In genomic region chr6:82715253-82715652, GRCm38 (mm10) we compare ENCODE assay signal across 19 mouse cellular contexts. TPM values are rescaled to one million over a fixed set of nuclear protein-coding genes. Genes with fewer than 3 reads are reported as not detected.
DNase-seq lines count a peak whose midpoint lies in the region; ATAC-seq and TF ChIP-seq lines count a peak whose summit lies in the region.
"Had no signal": no experiment of that assay in that cellular context is flagged by ENCODE, and none has a peak within 500 bp of the region (broad histone marks: within the 10 kb centered on the region; RNA-seq: fewer than 3 reads in every experiment).

No protein-coding gene starts in this region.

- H3K4me1 ChIP-seq in hindbrain, embryonic 16.5 days (ENCODE audit: control insufficient read depth, insufficient read depth, low read depth, low read length): no peaks in the 10 kb centered on the region
- H3K4me1 ChIP-seq in hindbrain, postnatal 0 days (ENCODE audit: insufficient read depth, low read length): no peaks in the 10 kb centered on the region; the same call in 1 of the 2 replicates
- H3K4me1 ChIP-seq in limb, embryonic 13.5 days: 0 out of 2 replicates have a peak, but pooled peaks cover 2% of the 10 kb centered on the region
- H3K4me1 ChIP-seq in limb, embryonic 10.5 days: no peaks in the 10 kb centered on the region
- no peaks in the 10 kb centered on the region for H3K4me1 ChIP-seq in stomach, embryonic 15.5 days
- H3K4me1 ChIP-seq: embryonic facial prominence, embryonic 12.5 days had no signal

- no peak for DNase-seq in hindbrain, postnatal 0 days (ENCODE audit: low spot score)
- DNase-seq in limb, embryonic 10.5 days (ENCODE audit: low spot score): no peak
- peak; percentile 22 for DNase-seq in brain, embryonic 14.5 days (ENCODE audit: low read depth)
- no peak for DNase-seq in frontal cortex, postnatal 10 days (ENCODE audit: low spot score in 2 of 2)
- DNase-seq in embryo, embryonic 10 days (ENCODE audit: low spot score): no peak
- DNase-seq: adrenal gland, adult 8-10 months; cerebellum, adult 18-20 months; gastrocnemius, postnatal 14 days; heart, postnatal 10 days; kidney, postnatal 10 days; lung, adult 2 months; right cerebral cortex, postnatal 14 days had no signal

- no peak overlapping the region for H3K4me3 ChIP-seq in hindbrain, embryonic 16.5 days (ENCODE audit: low read length)
- H3K4me3 ChIP-seq in hindbrain, postnatal 0 days (ENCODE audit: low read length): no peak overlapping the region
- no peak overlapping the region for H3K4me3 ChIP-seq in limb, embryonic 13.5 days
- no peak overlapping the region for H3K4me3 ChIP-seq in limb, embryonic 10.5 days
- no peak overlapping the region for H3K4me3 ChIP-seq in stomach, embryonic 15.5 days (replicated peaks)
- H3K4me3 ChIP-seq: embryonic facial prominence, embryonic 12.5 days had no signal

- no peaks in the 10 kb centered on the region for H3K9me3 ChIP-seq in hindbrain, embryonic 16.5 days (ENCODE audit: control insufficient read depth, low read length)
- H3K9me3 ChIP-seq in hindbrain, postnatal 0 days (ENCODE audit: low read length): no peaks in the 10 kb centered on the region
- no peaks in the 10 kb centered on the region for H3K9me3 ChIP-seq in limb, embryonic 13.5 days
- H3K9me3 ChIP-seq in limb, embryonic 10.5 days (replicated peaks): no peaks in the 10 kb centered on the region
- no peaks in the 10 kb centered on the region for H3K9me3 ChIP-seq in stomach, embryonic 15.5 days
- H3K9me3 ChIP-seq: embryonic facial prominence, embryonic 12.5 days had no signal

- H3K4me2 ChIP-seq in hindbrain, embryonic 16.5 days (ENCODE audit: low read length): no peak overlapping the region
- no peak overlapping the region for H3K4me2 ChIP-seq in hindbrain, postnatal 0 days (ENCODE audit: low read depth, low read length)
- no peak overlapping the region for H3K4me2 ChIP-seq in limb, embryonic 13.5 days (replicated peaks)
- no peak overlapping the region for H3K4me2 ChIP-seq in stomach, embryonic 15.5 days
- H3K4me2 ChIP-seq: embryonic facial prominence, embryonic 12.5 days; hindbrain, embryonic 14.5 days; liver, embryonic 11.5 days had no signal

- no peak overlapping the region for H3K9ac ChIP-seq in hindbrain, embryonic 16.5 days (ENCODE audit: low read depth, low read length)
- no peak overlapping the region for H3K9ac ChIP-seq in hindbrain, postnatal 0 days (replicated peaks; ENCODE audit: low read length)
- H3K9ac ChIP-seq in limb, embryonic 13.5 days: no peak overlapping the region
- H3K9ac ChIP-seq in stomach, embryonic 15.5 days: no peak overlapping the region
- H3K9ac ChIP-seq: embryonic facial prominence, embryonic 12.5 days; hindbrain, embryonic 14.5 days had no signal

- 72% methylated on average over 6 of the region's 6 CpGs for WGBS in hindbrain, embryonic 16.5 days
- 61% methylated on average over 6 of the region's 6 CpGs for WGBS in hindbrain, postnatal 0 days
- 72% methylated on average over 6 of the region's 6 CpGs for WGBS in limb, embryonic 13.5 days
- WGBS in limb, embryonic 10.5 days: 89% methylated on average over 6 of the region's 6 CpGs
- 72% methylated on average over 6 of the region's 6 CpGs for WGBS in stomach, embryonic 15.5 days

- H3K36me3 ChIP-seq in hindbrain, embryonic 16.5 days (ENCODE audit: control insufficient read depth, insufficient read depth, low read length): no peaks in the 10 kb centered on the region
- no peaks in the 10 kb centered on the region for H3K36me3 ChIP-seq in hindbrain, postnatal 0 days (ENCODE audit: insufficient read depth, low read length)
- H3K36me3 ChIP-seq in limb, embryonic 13.5 days: no peaks in the 10 kb centered on the region
- H3K36me3 ChIP-seq in limb, embryonic 10.5 days: no peaks in the 10 kb centered on the region
- no peaks in the 10 kb centered on the region for H3K36me3 ChIP-seq in stomach, embryonic 15.5 days
- H3K36me3 ChIP-seq: embryonic facial prominence, embryonic 12.5 days had no signal

- no peaks in the 10 kb centered on the region for H3K27me3 ChIP-seq in hindbrain, embryonic 16.5 days (replicated peaks; ENCODE audit: control insufficient read depth, insufficient read depth, low read length)
- H3K27me3 ChIP-seq in hindbrain, postnatal 0 days (ENCODE audit: insufficient read depth, low read length): no peaks in the 10 kb centered on the region
- H3K27me3 ChIP-seq in limb, embryonic 13.5 days: no peaks in the 10 kb centered on the region
- no peaks in the 10 kb centered on the region for H3K27me3 ChIP-seq in limb, embryonic 10.5 days (ENCODE audit: low read depth, poor library complexity, severe bottlenecking)
- no peaks in the 10 kb centered on the region for H3K27me3 ChIP-seq in stomach, embryonic 15.5 days (replicated peaks)
- H3K27me3 ChIP-seq: embryonic facial prominence, embryonic 12.5 days had no signal

- ATAC-seq in hindbrain, embryonic 16.5 days: peak; percentile 73
- ATAC-seq in hindbrain, postnatal 0 days: no peak
- ATAC-seq in limb, embryonic 13.5 days (ENCODE audit: low FRiP score, low read depth): peak; percentile 42; the same call in 1 of the 2 replicates
- 0 out of 2 replicates have a peak, but pooled peaks have one; percentile 21 for ATAC-seq in stomach, embryonic 15.5 days (ENCODE audit: insufficient read depth, low FRiP score, low read depth)
- ATAC-seq: midbrain, embryonic 16.5 days had no signal

- TF ChIP-seq CTCF in hindbrain, postnatal 0 days (IDR thresholded peaks at IDR 0.05; ENCODE audit: low read depth): no peak
- TF ChIP-seq CTCF in brain, embryonic 14.5 days (IDR thresholded peaks at IDR 0.05; ENCODE audit: borderline replicate concordance, extremely low read depth, insufficient read depth, insufficient read length): no peak

- H3K27ac ChIP-seq in hindbrain, embryonic 16.5 days (ENCODE audit: low read depth, low read length): no peak overlapping the region
- H3K27ac ChIP-seq in hindbrain, postnatal 0 days: no peak overlapping the region
- peak overlapping the region; percentile 10; the same call in 1 of the 2 replicates for H3K27ac ChIP-seq in limb, embryonic 13.5 days
- H3K27ac ChIP-seq in limb, embryonic 10.5 days: no peak overlapping the region
- H3K27ac ChIP-seq in stomach, embryonic 15.5 days: peak overlapping the region; percentile 64; the same call in 1 of the 2 replicates
- H3K27ac ChIP-seq: embryonic facial prominence, embryonic 12.5 days; hindbrain, embryonic 14.5 days had no signal

- no peak for TF ChIP-seq POLR2A in brain, embryonic 14.5 days (IDR thresholded peaks at IDR 0.05; ENCODE audit: borderline replicate concordance, extremely low read depth, insufficient read depth, insufficient read length, poor library complexity, severe bottlenecking)

RNA-seq across cellular contexts. Expression of gene Pole4, which starts 10.1 kb away (rescaled TPM):
- 124 and 141 TPM in 2 replicates for polyA plus RNA-seq in hindbrain, embryonic 16.5 days (2015; fragmentation: Nextera tagmentation; extraction: Ambion mirVana)
- 55.7 and 68.4 TPM in 2 replicates for total RNA-seq in hindbrain, postnatal 0 days (2014; rRNA removed)
- 136 and 142 TPM in 2 replicates for polyA plus RNA-seq in hindbrain, postnatal 0 days (2015; fragmentation: Nextera tagmentation; extraction: Ambion mirVana)
- polyA plus RNA-seq in limb, embryonic 13.5 days (2015; fragmentation: Nextera tagmentation; extraction: Ambion mirVana): 101 TPM in 2 replicates
- polyA plus RNA-seq in limb, embryonic 10.5 days (2016; fragmentation: Nextera tagmentation; extraction: Ambion mirVana): 90.6 and 92.5 TPM in 2 replicates
- 46.6 and 52.4 TPM in 2 replicates for polyA plus RNA-seq in brain, embryonic 14.5 days (2012; rRNA removed)
- 98.5 and 110 TPM in 2 replicates for polyA plus RNA-seq in stomach, embryonic 15.5 days (2015; fragmentation: Nextera tagmentation; extraction: Ambion mirVana)

RNA-seq across cellular contexts. Expression of gene Hk2, which starts 59.0 kb away (rescaled TPM):
- polyA plus RNA-seq in hindbrain, embryonic 16.5 days (2015; fragmentation: Nextera tagmentation; extraction: Ambion mirVana): 3.4 and 4.4 TPM in 2 replicates
- total RNA-seq in hindbrain, postnatal 0 days (2014; rRNA removed): 6.0 and 13.0 TPM in 2 replicates
- 2.6 and 3.6 TPM in 2 replicates for polyA plus RNA-seq in hindbrain, postnatal 0 days (2015; fragmentation: Nextera tagmentation; extraction: Ambion mirVana)
- polyA plus RNA-seq in limb, embryonic 13.5 days (2015; fragmentation: Nextera tagmentation; extraction: Ambion mirVana): 19.5 and 20.2 TPM in 2 replicates
- polyA plus RNA-seq in limb, embryonic 10.5 days (2016; fragmentation: Nextera tagmentation; extraction: Ambion mirVana): 27.5 and 35.9 TPM in 2 replicates
- 3.6 and 4.7 TPM in 2 replicates for polyA plus RNA-seq in brain, embryonic 14.5 days (2012; rRNA removed)
- 22.3 and 23.8 TPM in 2 replicates for polyA plus RNA-seq in stomach, embryonic 15.5 days (2015; fragmentation: Nextera tagmentation; extraction: Ambion mirVana)

Comparison
In these comparisons a context has a peak if more than half of its experiments do, and no peak if none do; other contexts are left out.
1. H3K27ac ChIP-seq: peak in limb, embryonic 13.5 days (single experiment) and stomach, embryonic 15.5 days (single experiment); none in hindbrain, embryonic 16.5 days (single experiment), hindbrain, postnatal 0 days (single experiment) and limb, embryonic 10.5 days (single experiment).